Mouse (Mus musculus) spleen, postnatal 14 days (tissue): ENCODE measurements around the gene Ulbp1.
"Not testable (repeated sequence)": the region's sequence is repeated elsewhere in the genome, so short reads cannot be mapped to it uniquely, and the experiment has no call there.

Source experiments
- DNase-seq, 2 experiments: peaks; one replicate each; pipeline ENCODE4 v3.0.0; 2021 to 2022; ENCODE audit warnings: low spot score in 2 of 2

The Ulbp1 gene

GRCm38 (mm10) chr10:7473197-7473889, at the start of gene Ulbp1:
TSS of gene Ulbp1 (minus strand) at chr10:7473638.
- DNase-seq = peak; percentile 36 to 37

GRCm38 (mm10) chr10:7498180-7498579, 24.7 kb upstream of the Ulbp1 start:
- DNase-seq = not testable (repeated sequence)

- DNase-seq = not testable (repeated sequence)
These were observed 18.9 kb upstream of the Ulbp1 start for GRCm38 (mm10) chr10:7492384-7492783.

- no peak for DNase-seq
These were observed 10.2 kb upstream of the Ulbp1 start for GRCm38 (mm10) chr10:7483650-7484049.

GRCm38 (mm10) chr10:7474225-7474624, 787 bp upstream of the Ulbp1 start:
- DNase-seq = not testable (repeated sequence)

- no peak for DNase-seq
These were observed 1.8 kb downstream of the Ulbp1 start for GRCm38 (mm10) chr10:7471664-7472063.

GRCm38 (mm10) chr10:7470457-7470856, 3.0 kb downstream of the Ulbp1 start:
- no peak for DNase-seq

- peak; percentile 30 to 58 for DNase-seq
These were observed 3.6 kb downstream of the Ulbp1 start for GRCm38 (mm10) chr10:7469716-7470414.

GRCm38 (mm10) chr10:7462006-7462405, 11.4 kb downstream of the Ulbp1 start:
- no peak for DNase-seq

- DNase-seq = no peak
These were observed 34.5 kb downstream of the Ulbp1 start for GRCm38 (mm10) chr10:7438928-7439327.

GRCm38 (mm10) chr10:7393143-7394035, 80.0 kb downstream of the Ulbp1 start:
- no peak for DNase-seq

- DNase-seq = no peak
These were observed 81.2 kb downstream of the Ulbp1 start for GRCm38 (mm10) chr10:7391935-7392930.

GRCm38 (mm10) chr10:7391561-7391934, 81.9 kb downstream of the Ulbp1 start:
- DNase-seq = no peak

GRCm38 (mm10) chr10:7391108-7391507, 82.3 kb downstream of the Ulbp1 start:
- DNase-seq = no peak
